Mouse (Mus musculus) CH12.LX (cell line): ENCODE results near the gene Zfp260. TPM values are rescaled to one million over a fixed set of nuclear protein-coding genes. Genes with fewer than 3 reads are reported as not detected.
A peak's percentile ranks its signal among the peaks of the same experiment; 100 is the strongest.

ENCODE experiments used
- DNase-seq: peaks from one replicate; pipeline ENCODE4 v3.0.0-alpha.2; 2013; ENCODE audit errors: extremely low read depth
- H3K27ac ChIP-seq: 2 replicates; pipeline ENCODE4 v1.5.1; 2012; ENCODE audit warnings: low read depth, mild to moderate bottlenecking, control low read depth, moderate library complexity; ENCODE audit not compliant: insufficient read depth
- H3K27me3 ChIP-seq: replicated peaks from 2 replicates; pipeline ENCODE3; 2012; ENCODE audit warnings: inconsistent platforms
- H3K36me3 ChIP-seq, 2 experiments: replicated peaks in 1 of 2; 2 replicates each; pipeline versions ENCODE3 to v1.6.1; 2012; ENCODE audit warnings: inconsistent platforms in 1 of 2, low read length in 1 of 2, mild to moderate bottlenecking in 1 of 2, mixed read lengths in 1 of 2, moderate library complexity in 1 of 2; ENCODE audit not compliant: control insufficient read depth in 1 of 2, insufficient read depth in 1 of 2
- H3K4me1 ChIP-seq, 2 experiments: 2 replicates each; pipeline ENCODE4 v1.6.1; 2012; ENCODE audit warnings: inconsistent platforms in 1 of 2, moderate library complexity in 1 of 2; ENCODE audit not compliant: insufficient read depth in 2 of 2, control insufficient read depth in 1 of 2
- H3K4me2 ChIP-seq: 2 replicates; pipeline ENCODE4 v1.6.1; 2012; ENCODE audit warnings: low read depth, mild to moderate bottlenecking, control low read depth; ENCODE audit not compliant: poor library complexity, insufficient read depth, severe bottlenecking
- H3K4me3 ChIP-seq, 3 experiments: fragments of 150-350 bp in 1 of 3; sonication (generic) in 1 of 3; replicated peaks in 1 of 3; 2 replicates each; pipeline versions ENCODE3 to v1.5.1; 2011 to 2012; ENCODE audit warnings: low read depth in 2 of 3, low read length in 2 of 3, mild to moderate bottlenecking in 2 of 3, moderate library complexity in 2 of 3, control low read depth in 1 of 3, improper control_type of control experiment in 1 of 3, inconsistent platforms in 1 of 3, mixed read lengths in 1 of 3; ENCODE audit not compliant: poor library complexity in 1 of 3
- H3K79me2 ChIP-seq: replicated peaks from 2 replicates; pipeline ENCODE4 v1.6.1; 2012; ENCODE audit warnings: mild to moderate bottlenecking, moderate library complexity; ENCODE audit not compliant: control insufficient read depth, poor library complexity, insufficient read depth, severe bottlenecking; ENCODE audit errors: extremely low read depth
- H3K9ac ChIP-seq: 2 replicates; pipeline ENCODE4 v1.6.1; 2012; ENCODE audit warnings: low read depth, mild to moderate bottlenecking, control low read depth, moderate library complexity; ENCODE audit not compliant: insufficient read depth
- H3K9me3 ChIP-seq: replicated peaks from 2 replicates; pipeline ENCODE3; 2012; ENCODE audit warnings: low read length, inconsistent platforms, mixed read lengths
- BHLHE40 ChIP-seq: IDR thresholded peaks from 2 replicates; pipeline ENCODE4 v1.6.1; 2011; ENCODE audit warnings: mild to moderate bottlenecking, low read depth, low read length, improper control_type of control experiment
- CHD1 ChIP-seq: IDR thresholded peaks from 2 replicates; pipeline ENCODE4 v1.6.1; 2012; ENCODE audit warnings: low read depth, low read length, improper control_type of control experiment, inconsistent platforms
- CHD2 ChIP-seq: IDR thresholded peaks from 2 replicates; pipeline ENCODE4 v1.6.1; 2011; ENCODE audit warnings: low read length, improper control_type of control experiment
- CTCF ChIP-seq, 2 experiments: IDR thresholded peaks in 1 of 2; conservative IDR thresholded peaks in 1 of 2; 2 replicates each; pipeline ENCODE4 v1.5.1; 2011 to 2012; ENCODE audit warnings: low read depth in 2 of 2, low read length in 2 of 2, improper control_type of control experiment in 1 of 2, inconsistent platforms in 1 of 2, mild to moderate bottlenecking in 1 of 2, moderate library complexity in 1 of 2
- E2F4 ChIP-seq: IDR thresholded peaks from 2 replicates; pipeline ENCODE4 v1.6.1; 2011; ENCODE audit warnings: low read depth, low read length, improper control_type of control experiment; ENCODE audit not compliant: insufficient replicate concordance
- ELF1 ChIP-seq: IDR thresholded peaks from 2 replicates; pipeline ENCODE4 v1.6.1; 2014; ENCODE audit warnings: low read depth, mild to moderate bottlenecking, inconsistent platforms, low read length, improper control_type of control experiment
- EP300 ChIP-seq: IDR thresholded peaks from 2 replicates; pipeline ENCODE4 v1.6.1; 2011; ENCODE audit warnings: low read length, improper control_type of control experiment
- ETS1 ChIP-seq: conservative IDR thresholded peaks from 2 replicates; pipeline ENCODE4 v1.6.1; 2012; ENCODE audit warnings: low read depth, mild to moderate bottlenecking, inconsistent platforms, low read length, improper control_type of control experiment, moderate library complexity
- GABPA ChIP-seq: IDR thresholded peaks from 2 replicates; pipeline ENCODE4 v1.6.1; 2012; ENCODE audit warnings: low read depth, low read length, improper control_type of control experiment, inconsistent platforms; ENCODE audit not compliant: insufficient replicate concordance
- HCFC1 ChIP-seq: IDR thresholded peaks from 2 replicates; pipeline ENCODE4 v1.6.1; 2012; ENCODE audit warnings: low read depth, mild to moderate bottlenecking, inconsistent platforms, low read length, improper control_type of control experiment
- IRF4 ChIP-seq: IDR thresholded peaks from 2 replicates; pipeline ENCODE4 v1.6.1; 2014; ENCODE audit warnings: low read depth, mild to moderate bottlenecking, inconsistent platforms, low read length, improper control_type of control experiment
- JUN ChIP-seq: IDR thresholded peaks from 2 replicates; pipeline ENCODE4 v1.6.1; 2011; ENCODE audit warnings: low read depth, mild to moderate bottlenecking, low read length, improper control_type of control experiment, moderate library complexity; ENCODE audit not compliant: insufficient read depth
- JUND ChIP-seq: conservative IDR thresholded peaks from 2 replicates; pipeline ENCODE4 v1.6.1; 2011; ENCODE audit warnings: low read depth, low read length, improper control_type of control experiment
- KAT2A ChIP-seq: IDR thresholded peaks from 2 replicates; pipeline ENCODE4 v1.6.1; 2012; ENCODE audit warnings: low read length, improper control_type of control experiment, inconsistent platforms; ENCODE audit not compliant: insufficient replicate concordance
- MAFK ChIP-seq: IDR thresholded peaks from 2 replicates; pipeline ENCODE4 v1.6.1; 2011; ENCODE audit warnings: low read length, improper control_type of control experiment; ENCODE audit not compliant: insufficient replicate concordance
- MAX ChIP-seq: IDR thresholded peaks from 2 replicates; pipeline ENCODE4 v1.6.1; 2011; ENCODE audit warnings: low read length, improper control_type of control experiment
- MAZ ChIP-seq: IDR thresholded peaks from 2 replicates; pipeline ENCODE4 v1.6.1; 2012; ENCODE audit warnings: low read depth, mild to moderate bottlenecking, inconsistent platforms, low read length, improper control_type of control experiment, moderate library complexity
- MEF2A ChIP-seq: IDR thresholded peaks from 2 replicates; pipeline ENCODE4 v1.6.1; 2014; ENCODE audit warnings: low read depth, mild to moderate bottlenecking, inconsistent platforms, low read length, improper control_type of control experiment, borderline replicate concordance
- MXI1 ChIP-seq: IDR thresholded peaks from 2 replicates; pipeline ENCODE4 v1.6.1; 2011; ENCODE audit warnings: mild to moderate bottlenecking, low read depth, low read length, improper control_type of control experiment
- MYC ChIP-seq: IDR thresholded peaks from 2 replicates; pipeline ENCODE4 v1.6.1; 2011; ENCODE audit warnings: low read depth, mild to moderate bottlenecking, improper control_type of control experiment, low read length
- NELFE ChIP-seq: IDR thresholded peaks from 2 replicates; pipeline ENCODE4 v1.6.1; 2011; ENCODE audit warnings: low read depth, low read length, improper control_type of control experiment
- NRF1 ChIP-seq: IDR thresholded peaks from 2 replicates; pipeline ENCODE4 v1.6.1; 2014; ENCODE audit warnings: low read depth, mild to moderate bottlenecking, inconsistent platforms, low read length, improper control_type of control experiment, moderate library complexity
- PAX5 ChIP-seq: IDR thresholded peaks from 2 replicates; pipeline ENCODE4 v1.6.1; 2012; ENCODE audit warnings: low read length, inconsistent platforms, mixed read lengths
- POLR2A ChIP-seq: IDR thresholded peaks from 2 replicates; pipeline ENCODE4 v1.6.1; 2011; ENCODE audit warnings: low read depth, mild to moderate bottlenecking, improper control_type of control experiment, low read length
- POLR2AphosphoS2 ChIP-seq: IDR thresholded peaks from 2 replicates; pipeline ENCODE4 v1.6.1; 2011; ENCODE audit warnings: low read depth, low read length, improper control_type of control experiment
- RAD21 ChIP-seq: IDR thresholded peaks from 2 replicates; pipeline ENCODE4 v1.6.1; 2011; ENCODE audit warnings: low read depth, mild to moderate bottlenecking, low read length, improper control_type of control experiment, moderate library complexity
- RCOR1 ChIP-seq: conservative IDR thresholded peaks from 2 replicates; pipeline ENCODE4 v1.6.1; 2012; ENCODE audit warnings: low read depth, mild to moderate bottlenecking, inconsistent platforms, low read length, improper control_type of control experiment
- SIN3A ChIP-seq: IDR thresholded peaks from 2 replicates; pipeline ENCODE4 v1.6.1; 2012; ENCODE audit warnings: low read length, improper control_type of control experiment, inconsistent platforms
- SMC3 ChIP-seq: IDR thresholded peaks from 2 replicates; pipeline ENCODE4 v1.6.1; 2011; ENCODE audit warnings: low read depth, low read length, improper control_type of control experiment
- TBP ChIP-seq: conservative IDR thresholded peaks from 2 replicates; pipeline ENCODE4 v1.6.1; 2011; ENCODE audit warnings: low read depth, low read length, improper control_type of control experiment
- TCF12 ChIP-seq: IDR thresholded peaks from 2 replicates; pipeline ENCODE4 v1.6.1; 2014; ENCODE audit warnings: low read depth, mild to moderate bottlenecking, inconsistent platforms, low read length, improper control_type of control experiment
- UBTF ChIP-seq: IDR thresholded peaks from 2 replicates; pipeline ENCODE4 v1.6.1; 2012; ENCODE audit warnings: low read depth, mild to moderate bottlenecking, inconsistent platforms, low read length, improper control_type of control experiment, moderate library complexity
- USF1 ChIP-seq: IDR thresholded peaks from 2 replicates; pipeline ENCODE4 v1.6.1; 2014; ENCODE audit warnings: low read depth, mild to moderate bottlenecking, inconsistent platforms, low read length, improper control_type of control experiment
- USF2 ChIP-seq: conservative IDR thresholded peaks from 2 replicates; pipeline ENCODE4 v1.6.1; 2011; ENCODE audit warnings: low read depth, low read length, improper control_type of control experiment
- ZC3H11A ChIP-seq: IDR thresholded peaks from 2 replicates; pipeline ENCODE4 v1.6.1; 2012; ENCODE audit warnings: low read depth, mild to moderate bottlenecking, inconsistent platforms, low read length, improper control_type of control experiment
- ZKSCAN1 ChIP-seq: IDR thresholded peaks from 2 replicates; pipeline ENCODE4 v1.6.1; 2012; ENCODE audit warnings: low read depth, inconsistent platforms, low read length, improper control_type of control experiment, borderline replicate concordance
- ZMIZ1 ChIP-seq: IDR thresholded peaks from 2 replicates; pipeline ENCODE4 v1.6.1; 2012; ENCODE audit warnings: low read depth, mild to moderate bottlenecking, inconsistent platforms, low read length, improper control_type of control experiment
- ZNF384 ChIP-seq: IDR thresholded peaks from 2 replicates; pipeline ENCODE4 v1.6.1; 2012; ENCODE audit warnings: low read depth, low read length, improper control_type of control experiment, inconsistent platforms
- dilution Hi-C: fragments of 300-500 bp; cut with MboI; formaldehyde crosslinking; loops from 2 replicates; pipeline ENCODE4 v1.14.3; 2020; ENCODE audit warnings: low sequenced_read_pairs; ENCODE audit not compliant: extremely low pct_unique_long_range_greater_than_20kb, extremely low pct_ligation_motif_present
- in situ Hi-C: fragments of 300-500 bp; cut with MboI; formaldehyde crosslinking; loops from 3 replicates; pipeline ENCODE4 v1.14.3; 2019; ENCODE audit warnings: low sequenced_read_pairs, low pct_ligation_motif_present, low pct_unique_long_range_greater_than_20kb, mixed read lengths
- polyA plus RNA-seq: library from polyadenylated mRNA; unstranded; fragments of >175 nt; gene quantifications from 2 replicates; pipeline ENCODE4 v1.2.1, GENCODE M21; 2012; ENCODE audit warnings: low read depth; ENCODE audit not compliant: insufficient read length
- total RNA-seq, 2 experiments: library from RNA; depleted of rRNA; stranded (reverse); fragments of 300-350 nt in 1 of 2; fragments of >200 nt in 1 of 2; gene quantifications; 2 replicates each; pipeline ENCODE4 v1.2.3; 2012 to 2014

The Zfp260 gene
- total RNA-seq (2012; rRNA removed) (11.1 and 11.4 TPM in 2 replicates), total RNA-seq (2014; rRNA removed) (18.1 and 19.6 TPM in 2 replicates), polyA plus RNA-seq (11.5 and 13.7 TPM in 2 replicates)

- in situ Hi-C loops (no loop called here), dilution Hi-C loops (no loop called here)
- peaks cover 11 to 36% of the 10 kb centered on the region in 2 experiments for H3K4me1 ChIP-seq
- peaks cover 3 to 18% of the 10 kb centered on the region in 2 experiments for H3K36me3 ChIP-seq
- TF ChIP-seq UBTF (no peak), JUN (no peak), EP300 (no peak), CTCF (conservative IDR thresholded peaks at IDR 0.05 in 1 of 2, IDR thresholded peaks at IDR 0.05 in 1 of 2; ENCODE audit: low read depth in 2 of 2, low read length in 2 of 2) (no peak), USF2 (no peak; the same call in 1 of the 2 replicates), ZMIZ1 (no peak), KAT2A (peak; percentile 84; the same call in 1 of the 2 replicates), POLR2AphosphoS2 (no peak; the same call in 1 of the 2 replicates), JUND (no peak; the same call in 1 of the 2 replicates), PAX5 (no peak), SIN3A (peak; percentile 72; the same call in 1 of the 2 replicates), NRF1 (peak; percentile 94), MXI1 (peak; percentile 89), BHLHE40 (no peak), RCOR1 (no peak), CHD2 (peak; percentile 88), IRF4 (no peak; the same call in none of the 2 replicates), ZC3H11A (no peak), HCFC1 (peak; percentile 94), MYC (no peak), ZKSCAN1 (no peak), GABPA (peak; percentile 25; the same call in 1 of the 2 replicates), MEF2A (no peak), TBP (peak; percentile 58; the same call in 1 of the 2 replicates), SMC3 (no peak), MAX (no peak), ETS1 (0 out of 2 replicates have a peak, but pooled peaks have one; percentile 7), POLR2A (peak; percentile 77), TCF12 (peak; percentile 48), CHD1 (no peak), MAFK (0 out of 2 replicates have a peak, but pooled peaks have one; percentile 12), RAD21 (no peak), E2F4 (no peak), NELFE (peak; percentile 59), MAZ (0 out of 2 replicates have a peak, but pooled peaks have one; percentile 12), ELF1 (peak; percentile 63; the same call in 1 of the 2 replicates), USF1 (no peak), ZNF384 (no peak)
- peaks cover 8% of the 10 kb centered on the region; the same call in 1 of the 2 replicates for H3K79me2 ChIP-seq
- H3K27me3 ChIP-seq, result no peaks in the 10 kb centered on the region
- H3K4me2 ChIP-seq, result peak within 1 kb of the TSS; percentile 87
- H3K9ac ChIP-seq, result peak within 1 kb of the TSS; percentile 91
- H3K27ac ChIP-seq, result peak within 1 kb of the TSS; percentile 83
- DNase-seq, result peak; percentile 94
- peak within 1 kb of the TSS; percentile 68 to 76 (median 73) for H3K4me3 ChIP-seq
- no peaks in the 10 kb centered on the region for H3K9me3 ChIP-seq
Observed at GRCm38 (mm10) chr7:30094646-30095429, at the start of gene Zfp260. TSS of gene Zfp260 (plus strand) at chr7:30094777.
